Mouse (Mus musculus) lung, adult 2 months (tissue): ENCODE data around the gene Ppm1l.

Experiments used
- CTCF ChIP-seq: fragments of 200-500 bp; IDR thresholded peaks from 2 replicates; pipeline ENCODE4 v1.5.1; 2011; ENCODE audit warnings: mild to moderate bottlenecking, low read length, control low read depth; ENCODE audit not compliant: insufficient read depth
- POLR2A ChIP-seq: fragments of 200-500 bp; IDR thresholded peaks from 2 replicates; pipeline ENCODE4 v1.6.1; 2011; ENCODE audit warnings: low read depth, mild to moderate bottlenecking, control low read depth, low read length, borderline replicate concordance; ENCODE audit errors: extremely low read depth

- TF ChIP-seq CTCF = no peak
- no peak for TF ChIP-seq POLR2A
Measured at GRCm38 (mm10) chr3:69340486-69340885, 23.8 kb downstream of the Ppm1l start.
